Mouse (Mus musculus): ENCODE results near the gene Gc.

DNA sequence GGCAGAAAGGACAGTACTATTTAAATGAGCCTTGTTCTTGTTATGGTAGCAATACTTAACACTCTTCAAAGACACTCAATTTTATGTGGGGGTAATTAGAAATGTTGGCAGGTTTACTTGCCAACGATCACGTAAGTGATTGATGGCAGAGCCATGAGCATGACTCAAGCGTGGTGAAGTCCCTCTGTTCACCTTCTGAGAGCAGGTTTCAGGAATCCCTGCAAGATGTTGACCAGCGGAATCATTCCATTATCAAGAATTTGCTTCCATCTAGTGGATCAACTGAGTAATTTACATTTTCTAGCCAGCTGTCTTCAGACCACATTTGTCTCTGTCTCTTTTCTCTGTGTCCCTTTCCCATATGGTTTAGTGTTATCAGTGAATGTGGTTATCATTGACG is 73.5 kb downstream of the Gc start:
- TF ChIP-seq CTCF (IDR thresholded peaks at IDR 0.05; ENCODE audit: low read depth) = peak; percentile 61
- no peak for TF ChIP-seq EP300 (IDR thresholded peaks at IDR 0.05; ENCODE audit: low read depth)

Measured in liver, postnatal 0 days (tissue).